Mouse (Mus musculus): ENCODE measurements at regions not wholly inside any gene's neighbourhood (a gene's known extent, or its start where the extent isn't known, plus 50 kb on each side); places are given as distances from the start of the nearest gene placed in this dataset.

- H3K27me3 ChIP-seq (ENCODE audit: control insufficient read depth in 1 of 2, insufficient read depth in 2 of 2, low read length in 2 of 2): no peaks in the 10 kb centered on the region
- no peak overlapping the region for H3K9ac ChIP-seq (ENCODE audit: control insufficient read depth, low read depth, low read length, poor library complexity, severe bottlenecking)
- H3K79me2 ChIP-seq (ENCODE audit: control insufficient read depth, insufficient read depth, low read length, poor library complexity): no peaks in the 10 kb centered on the region
- peak overlapping the region; percentile 3; the same call in 1 of the 2 replicates for H3K27ac ChIP-seq (ENCODE audit: control insufficient read depth, low read depth, low read length)
- peaks cover 0 to 19% of the 10 kb centered on the region in 2 experiments; a peak in 2 of 4 replicates for H3K36me3 ChIP-seq (ENCODE audit: control insufficient read depth in 1 of 2, insufficient read depth in 2 of 2, low read length in 2 of 2)
- H3K4me1 ChIP-seq (ENCODE audit: control insufficient read depth in 1 of 2, insufficient read depth in 2 of 2, low read length in 2 of 2): peaks cover 6 to 24% of the 10 kb centered on the region in 2 experiments; a peak in 3 of 4 replicates
- no peaks in the 10 kb centered on the region for H3K9me3 ChIP-seq (replicated peaks; ENCODE audit: insufficient read depth, low read length)
- DNase-seq (ENCODE audit: low read depth, low spot score): peak; percentile 84
- H3K4me3 ChIP-seq (ENCODE audit: control insufficient read depth in 1 of 2, insufficient read depth in 1 of 2, low read depth in 2 of 2, low read length in 2 of 2): no peak overlapping the region
- TF ChIP-seq GABPA (IDR thresholded peaks at IDR 0.05; ENCODE audit: low read depth, low read length) (no peak), MEF2A (IDR thresholded peaks at IDR 0.05; ENCODE audit: extremely low read depth, insufficient replicate concordance, low read depth, low read length, poor library complexity, severe bottlenecking) (no peak), CHD1 (IDR thresholded peaks at IDR 0.05; ENCODE audit: low read depth, low read length) (no peak), POLR2AphosphoS5 (IDR thresholded peaks at IDR 0.05; ENCODE audit: borderline replicate concordance, low read depth, low read length) (no peak), UBTF (IDR thresholded peaks at IDR 0.05; ENCODE audit: borderline replicate concordance, insufficient read depth, low read depth, low read length) (no peak), RCOR1 (IDR thresholded peaks at IDR 0.05; ENCODE audit: low read depth, low read length) (peak; percentile 96), TCF12 (IDR thresholded peaks at IDR 0.05; ENCODE audit: low read depth, low read length) (peak; percentile 87), NRF1 (IDR thresholded peaks at IDR 0.05; ENCODE audit: insufficient read depth, low read depth, low read length, poor library complexity, severe bottlenecking) (no peak), TAL1 (IDR thresholded peaks at IDR 0.05; ENCODE audit: low read length) (peak; percentile 83), RAD21 (IDR thresholded peaks at IDR 0.05; ENCODE audit: low read depth, low read length) (no peak), ETS1 (IDR thresholded peaks at IDR 0.05; ENCODE audit: low read depth, low read length) (peak; percentile 74), ZMIZ1 (IDR thresholded peaks at IDR 0.05; ENCODE audit: low read depth, low read length) (no peak), ZC3H11A (IDR thresholded peaks at IDR 0.05; ENCODE audit: low read depth, low read length) (no peak), EP300 (IDR thresholded peaks at IDR 0.05; ENCODE audit: low read depth in 1 of 2, low read length in 2 of 2) (peak; percentile 90 to 94), SMC3 (IDR thresholded peaks at IDR 0.05; ENCODE audit: low read depth, low read length) (no peak), ELF1 (IDR thresholded peaks at IDR 0.05; ENCODE audit: low read depth, low read length) (no peak), NELFE (IDR thresholded peaks at IDR 0.05; ENCODE audit: low read depth, low read length) (no peak), ZKSCAN1 (IDR thresholded peaks at IDR 0.05; ENCODE audit: low read depth, low read length) (no peak), TBP (IDR thresholded peaks at IDR 0.05; ENCODE audit: low read depth, low read length) (no peak), ZNF384 (IDR thresholded peaks at IDR 0.05; ENCODE audit: low read depth, low read length) (no peak), MAZ (IDR thresholded peaks at IDR 0.05; ENCODE audit: low read depth, low read length) (no peak), MAX (IDR thresholded peaks at IDR 0.05; ENCODE audit: low read length) (no peak), MYB (IDR thresholded peaks at IDR 0.05; ENCODE audit: low read depth, low read length) (peak; percentile 61; the same call in 1 of the 2 replicates), E2F4 (IDR thresholded peaks at IDR 0.05; ENCODE audit: borderline replicate concordance, low read depth, low read length) (no peak), USF1 (IDR thresholded peaks at IDR 0.05; ENCODE audit: low read depth, low read length) (no peak), MYC (IDR thresholded peaks at IDR 0.05; ENCODE audit: low read depth, low read length) (no peak), KAT2A (conservative IDR thresholded peaks at IDR 0.05; ENCODE audit: low read depth, low read length) (no peak), CTCF (IDR thresholded peaks at IDR 0.05 in 2 of 3, conservative IDR thresholded peaks at IDR 0.05 in 1 of 3; ENCODE audit: control insufficient read depth in 1 of 3, insufficient read depth in 1 of 3, low read depth in 2 of 3, low read length in 3 of 3, poor library complexity in 1 of 3, severe bottlenecking in 1 of 3) (no peak), JUND (IDR thresholded peaks at IDR 0.05; ENCODE audit: low read depth, low read length) (no peak), CHD2 (IDR thresholded peaks at IDR 0.05; ENCODE audit: low read length) (no peak), GATA1 (IDR thresholded peaks at IDR 0.05; ENCODE audit: low read depth, low read length) (peak; percentile 89), MXI1 (IDR thresholded peaks at IDR 0.05; ENCODE audit: low read depth, low read length) (no peak), USF2 (IDR thresholded peaks at IDR 0.05; ENCODE audit: borderline replicate concordance in 1 of 2, insufficient read depth in 1 of 2, low read depth in 1 of 2, low read length in 2 of 2) (no peak), MAFK (IDR thresholded peaks at IDR 0.05; ENCODE audit: borderline replicate concordance, low read depth, low read length) (peak; percentile 1; the same call in 1 of the 2 replicates), POLR2A (IDR thresholded peaks at IDR 0.05; ENCODE audit: control insufficient read depth in 1 of 2, insufficient read depth in 1 of 2, low read depth in 1 of 2, low read length in 2 of 2, poor library complexity in 1 of 2) (no peak), SIN3A (IDR thresholded peaks at IDR 0.05; ENCODE audit: low read length) (0 out of 2 replicates have a peak, but pooled peaks have one; percentile 0), HCFC1 (IDR thresholded peaks at IDR 0.05; ENCODE audit: low read depth, low read length) (no peak), POLR2AphosphoS2 (IDR thresholded peaks at IDR 0.05; ENCODE audit: low read length) (no peak)
These were observed 51.9 kb upstream of the Tab2 start for GRCm38 (mm10) chr10:8007990-8008368.

Data from MEL (cell line).